Mouse (Mus musculus) layer of hippocampus, adult 2 months (tissue): ENCODE measurements at regions not wholly inside any gene's neighbourhood (a gene's known extent, or its start where the extent isn't known, plus 50 kb on each side); places are given as distances from the start of the nearest gene placed in this dataset.

Experiments
- DNase-seq, 2 experiments: peaks; one replicate each; pipeline ENCODE4 v3.0.0; 2022; ENCODE audit warnings: low spot score in 2 of 2
- H3K27ac ChIP-seq: fragments of 200-600 bp; 2 replicates; pipeline ENCODE4 v1.8.1; 2022
- H3K4me3 ChIP-seq: fragments of 200-600 bp; 2 replicates; pipeline ENCODE4 v1.8.1; 2022; ENCODE audit warnings: mild to moderate bottlenecking
- CTCF ChIP-seq: fragments of 200-600 bp; conservative IDR thresholded peaks from 2 replicates; pipeline ENCODE4 v1.8.1; 2022; ENCODE audit warnings: antibody characterized with exemption, mild to moderate bottlenecking, moderate library complexity

- peak in 1 of 2 experiments; percentile 35 for DNase-seq
- H3K27ac ChIP-seq, result no peak overlapping the region
- peak; percentile 69 for TF ChIP-seq CTCF
These were observed 426.3 kb upstream of the Tpk1 start for GRCm38 (mm10) chr6:44092336-44092735.

GRCm38 (mm10) chr6:44081922-44082552, 416.0 kb upstream of the Tpk1 start:
- Histone ChIP-seq H3K4me3 (no peak overlapping the region), H3K27ac (no peak overlapping the region)
- DNase-seq, result no peak
- TF ChIP-seq CTCF, result no peak

More at GRCm38 (mm10) chr6:44092336-44092735, 426.3 kb upstream of the Tpk1 start:
- no peak overlapping the region for H3K4me3 ChIP-seq

DNA sequence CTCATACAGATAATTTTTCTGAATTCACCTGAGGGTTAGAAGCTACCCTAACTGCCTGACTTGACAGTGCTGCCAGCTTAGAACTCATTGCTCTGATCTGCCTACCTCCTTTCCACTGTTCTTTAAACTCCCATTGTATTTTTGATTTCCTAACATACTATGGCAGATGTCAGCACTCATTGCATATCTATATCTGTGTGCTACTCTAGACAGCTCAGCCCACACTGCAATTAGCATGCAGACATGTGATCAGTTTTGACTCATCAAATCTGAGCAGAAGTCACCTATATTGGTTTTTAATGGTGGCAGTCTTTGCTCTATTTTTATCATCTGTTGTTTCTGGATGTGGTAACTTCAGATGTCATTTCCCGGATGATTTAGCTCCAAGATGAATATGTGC, 407.0 kb upstream of the Tpk1 start:
- TF ChIP-seq CTCF, result no peak
- Histone ChIP-seq H3K4me3 (no peak overlapping the region), H3K27ac (no peak overlapping the region)
- peak in 1 of 2 experiments; percentile 32 for DNase-seq

GRCm38 (mm10) chr6:44067841-44068240, 401.8 kb upstream of the Tpk1 start:
- no peak for TF ChIP-seq CTCF
- DNase-seq, result no peak
- Histone ChIP-seq H3K27ac (peak overlapping the region; percentile 15; the same call in 1 of the 2 replicates), H3K4me3 (no peak overlapping the region)
